Mouse (Mus musculus) ES-Bruce4 (cell line): ENCODE measurements around the gene Btbd6.

ENCODE experiments used
- CTCF ChIP-seq: IDR thresholded peaks from one replicate; pipeline ENCODE4 v1.8.1; 2011; ENCODE audit warnings: low read depth, low read length
- EP300 ChIP-seq: IDR thresholded peaks from 2 replicates; pipeline ENCODE4 v1.6.1; 2011; ENCODE audit warnings: low read depth, low read length; ENCODE audit not compliant: insufficient read depth

DNA sequence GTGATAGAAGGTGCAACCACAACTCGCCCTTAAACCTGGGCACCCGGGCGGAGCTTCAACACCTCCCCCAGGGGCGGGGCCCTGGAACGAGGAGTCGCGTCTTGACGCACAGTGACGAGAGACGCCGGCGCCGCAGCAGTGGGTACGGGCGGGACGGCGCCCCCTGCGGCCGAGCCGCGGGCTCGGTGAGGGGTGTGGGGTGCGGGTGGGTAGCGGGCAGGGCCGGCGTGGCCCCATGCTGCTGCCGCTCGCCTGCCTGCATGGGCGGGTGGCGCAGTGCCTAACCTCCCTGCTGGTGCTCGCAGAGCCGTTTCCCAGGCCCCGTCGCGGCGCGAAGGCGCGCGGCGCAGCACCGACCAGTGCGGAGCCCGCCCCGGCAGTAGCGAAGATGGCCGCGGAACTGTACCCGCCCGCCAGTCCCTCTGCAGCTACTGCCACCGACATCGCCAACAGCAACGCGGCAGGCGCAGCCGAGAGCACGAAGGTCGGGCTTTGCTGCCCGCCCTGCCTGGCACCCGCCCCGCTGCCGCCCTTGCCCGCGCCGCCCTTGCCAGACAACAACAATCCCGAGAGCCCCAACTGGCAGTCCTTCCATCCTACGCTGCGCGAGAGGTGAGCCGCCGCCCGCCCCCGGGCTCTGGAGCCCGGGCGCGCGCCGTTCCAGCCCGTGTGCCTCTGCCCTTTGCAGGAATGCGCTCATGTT is at the start of gene Btbd6:
- TF ChIP-seq CTCF: peak; percentile 38
- no peak for TF ChIP-seq EP300
